Mouse (Mus musculus): ENCODE measurements around the gene Cuedc2.

Cuedc2 gene

GRCm38 (mm10) chr19:46306751-46307289 is 31.7 kb downstream of the Cuedc2 start:
- DNase-seq (ENCODE audit: low spot score), result no peak

GRCm38 (mm10) chr19:46306268-46306610 is 32.3 kb downstream of the Cuedc2 start:
- DNase-seq (ENCODE audit: low spot score), result no peak

GRCm38 (mm10) chr19:46305432-46306267 is 32.9 kb downstream of the Cuedc2 start:
- DNase-seq (ENCODE audit: low spot score), result peak; percentile 91

GRCm38 (mm10) chr19:46304908-46305333 is 33.6 kb downstream of the Cuedc2 start:
- peak; percentile 65 for DNase-seq (ENCODE audit: low spot score)

- peak; percentile 98 for DNase-seq (ENCODE audit: low spot score)
These were observed 34.2 kb downstream of the Cuedc2 start, which contains the start of gene Nfkb2 for GRCm38 (mm10) chr19:46304216-46304841. Gene Nfkb2 (plus strand): TSS chr19:46304320.

GRCm38 (mm10) chr19:46303251-46304215 is 35.0 kb downstream of the Cuedc2 start:
- DNase-seq (ENCODE audit: low spot score), result no peak

GRCm38 (mm10) chr19:46302551-46302950 is 36.0 kb downstream of the Cuedc2 start:
- DNase-seq (ENCODE audit: low spot score), result no peak

- DNase-seq (ENCODE audit: low spot score), result no peak
These were observed 38.0 kb downstream of the Cuedc2 start for GRCm38 (mm10) chr19:46300294-46301045.

GRCm38 (mm10) chr19:46296938-46297337 is 41.6 kb downstream of the Cuedc2 start:
- DNase-seq (ENCODE audit: low spot score), result no peak

GRCm38 (mm10) chr19:46290535-46291105 is 47.9 kb downstream of the Cuedc2 start:
- DNase-seq (ENCODE audit: low spot score), result peak; percentile 64

GRCm38 (mm10) chr19:46287566-46287965 is 50.9 kb downstream of the Cuedc2 start:
- DNase-seq (ENCODE audit: low spot score), result no peak

- no peak for DNase-seq (ENCODE audit: low spot score)
These were observed 51.6 kb downstream of the Cuedc2 start for GRCm38 (mm10) chr19:46286926-46287325.

GRCm38 (mm10) chr19:46286047-46286446 is 52.5 kb downstream of the Cuedc2 start:
- no peak for DNase-seq (ENCODE audit: low spot score)

- DNase-seq (ENCODE audit: low spot score), result no peak
These were observed 52.9 kb downstream of the Cuedc2 start for GRCm38 (mm10) chr19:46285631-46286030.

GRCm38 (mm10) chr19:46284686-46285085 is 53.8 kb downstream of the Cuedc2 start:
- DNase-seq (ENCODE audit: low spot score), result no peak

GRCm38 (mm10) chr19:46282081-46282849 is 56.2 kb downstream of the Cuedc2 start:
- no peak for DNase-seq (ENCODE audit: low spot score)

All from adipocyte (in vitro differentiated cells).